Mouse (Mus musculus): ENCODE data around the gene Lysmd3.

DNA sequence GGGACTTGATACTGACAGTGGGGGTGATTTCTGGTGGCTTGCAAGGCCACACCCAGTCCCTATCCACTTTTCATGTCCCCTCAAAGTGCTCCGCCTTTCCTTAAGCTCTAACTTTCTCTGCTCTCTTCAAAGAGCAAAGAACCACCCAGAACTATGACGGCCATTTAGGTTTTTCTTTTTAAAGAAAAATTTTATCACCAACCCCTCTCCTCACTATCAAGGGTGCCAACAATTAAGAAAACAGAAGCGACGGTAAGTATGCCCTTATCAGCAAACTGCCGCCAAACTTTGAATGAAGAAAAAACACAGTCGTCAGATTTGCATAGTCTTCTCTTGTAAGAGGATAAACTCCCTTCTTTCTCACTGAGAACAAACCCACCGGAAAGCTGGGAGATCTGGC, 52.8 kb downstream of the Lysmd3 start:
- TF ChIP-seq POLR2A (IDR thresholded peaks at IDR 0.05; ENCODE audit: low read depth, low read length) (no peak), CTCF (conservative IDR thresholded peaks at IDR 0.05; ENCODE audit: insufficient read depth, insufficient read length, low read depth, low read length) (no peak)

All from kidney, adult 2 months (tissue).